In the genomic region with DNA sequence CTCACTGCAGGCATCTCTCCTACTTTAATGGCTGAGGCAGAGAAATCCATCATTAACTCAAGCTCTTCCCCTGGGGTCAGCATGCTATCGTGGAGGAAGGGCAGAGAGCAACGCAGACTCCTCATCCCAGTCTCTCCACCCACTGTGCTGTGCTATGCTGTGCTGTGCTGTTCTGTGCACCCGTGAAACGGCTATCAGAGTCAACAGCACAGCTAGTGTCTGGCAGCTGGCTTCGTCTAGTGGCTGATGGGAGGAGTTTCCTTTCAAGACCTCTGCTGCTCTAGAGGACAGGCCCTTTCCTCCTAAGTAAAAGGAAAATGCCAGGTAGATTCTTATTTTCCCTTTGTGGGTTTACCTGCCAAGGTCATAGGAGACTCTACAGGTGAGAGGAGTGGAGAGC, we compare ENCODE assay signal across 8 mouse cellular contexts. TPM values are rescaled to one million over a fixed set of nuclear protein-coding genes. Genes with fewer than 3 reads are reported as not detected.
DNase-seq lines count a peak whose midpoint lies in the region; ATAC-seq lines count a peak whose summit lies in the region.

No protein-coding gene starts in this region.

- no peaks in the 10 kb centered on the region for H3K27me3 ChIP-seq in hindbrain, embryonic 14.5 days (ENCODE audit: control insufficient read depth, insufficient read depth, low read length)
- no peaks in the 10 kb centered on the region for H3K27me3 ChIP-seq in liver, embryonic 13.5 days
- H3K27me3 ChIP-seq in midbrain, embryonic 11.5 days (ENCODE audit: control insufficient read depth, insufficient read depth, low read length), result no peaks in the 10 kb centered on the region

- ATAC-seq in hindbrain, embryonic 14.5 days (ENCODE audit: low FRiP score), result peak; percentile 49; the same call in 1 of the 2 replicates
- peak; percentile 66 for ATAC-seq in liver, embryonic 13.5 days (ENCODE audit: low read depth)
- no peak for ATAC-seq in midbrain, embryonic 11.5 days (ENCODE audit: low FRiP score)

- peaks cover 14% of the 10 kb centered on the region for H3K4me1 ChIP-seq in hindbrain, embryonic 14.5 days (replicated peaks; ENCODE audit: control insufficient read depth, insufficient read depth, low read length)
- H3K4me1 ChIP-seq in liver, embryonic 13.5 days (replicated peaks), result peaks cover 68% of the 10 kb centered on the region
- H3K4me1 ChIP-seq in midbrain, embryonic 11.5 days (ENCODE audit: control insufficient read depth, insufficient read depth, low read length), result no peaks in the 10 kb centered on the region

- no peak overlapping the region for H3K4me2 ChIP-seq in hindbrain, embryonic 14.5 days (replicated peaks)
- no peak overlapping the region for H3K4me2 ChIP-seq in liver, embryonic 13.5 days
- H3K4me2 ChIP-seq in midbrain, embryonic 11.5 days, result no peak overlapping the region

- H3K9ac ChIP-seq in hindbrain, embryonic 14.5 days, result no peak overlapping the region
- no peak overlapping the region for H3K9ac ChIP-seq in liver, embryonic 13.5 days
- H3K9ac ChIP-seq in midbrain, embryonic 11.5 days (ENCODE audit: low read length), result no peak overlapping the region

- no peak overlapping the region for H3K27ac ChIP-seq in hindbrain, embryonic 14.5 days
- H3K27ac ChIP-seq in liver, embryonic 13.5 days, result no peak overlapping the region
- no peak overlapping the region for H3K27ac ChIP-seq in midbrain, embryonic 11.5 days (ENCODE audit: low read depth, low read length)

- no peak overlapping the region for H3K4me3 ChIP-seq in hindbrain, embryonic 14.5 days (replicated peaks; ENCODE audit: low read length)
- no peak overlapping the region for H3K4me3 ChIP-seq in liver, embryonic 13.5 days (replicated peaks)
- no peak overlapping the region for H3K4me3 ChIP-seq in midbrain, embryonic 11.5 days (ENCODE audit: low read depth, low read length)

- no peaks in the 10 kb centered on the region for H3K9me3 ChIP-seq in hindbrain, embryonic 14.5 days (ENCODE audit: control insufficient read depth, low read length)
- no peaks in the 10 kb centered on the region for H3K9me3 ChIP-seq in liver, embryonic 13.5 days (replicated peaks)
- no peaks in the 10 kb centered on the region for H3K9me3 ChIP-seq in midbrain, embryonic 11.5 days (ENCODE audit: control insufficient read depth, low read length)

- DNase-seq in 416B (ENCODE audit: low read depth) (peak; percentile 45), adipocyte (ENCODE audit: low spot score) (no peak)
- DNase-seq in CD4-positive, CD25-positive, alpha-beta regulatory T cell, adult 2 months (ENCODE audit: low read depth, low spot score), result peak; percentile 65
- DNase-seq in hindbrain, embryonic 14.5 days (ENCODE audit: low spot score), result no peak
- no peak for DNase-seq in liver, embryonic 13.5 days
- DNase-seq in urinary bladder, adult 2 months (ENCODE audit: low spot score), result no peak
- no peak for DNase-seq in urinary bladder, postnatal 14 days (ENCODE audit: low spot score)
- no peak for DNase-seq in midbrain, embryonic 11.5 days (ENCODE audit: low spot score, missing footprints)

- WGBS in hindbrain, embryonic 14.5 days, result 28% methylated on average over 5 of the region's 5 CpGs
- WGBS in liver, embryonic 13.5 days (ENCODE audit: insufficient replicate concordance), result 10% methylated on average over 5 of the region's 5 CpGs
- WGBS in midbrain, embryonic 11.5 days, result 55% methylated on average over 5 of the region's 5 CpGs

- H3K36me3 ChIP-seq in hindbrain, embryonic 14.5 days (replicated peaks; ENCODE audit: control insufficient read depth, insufficient read depth), result no peaks in the 10 kb centered on the region
- H3K36me3 ChIP-seq in liver, embryonic 13.5 days, result no peaks in the 10 kb centered on the region
- H3K36me3 ChIP-seq in midbrain, embryonic 11.5 days (ENCODE audit: control insufficient read depth, insufficient read depth, low read length), result no peaks in the 10 kb centered on the region

RNA-seq across cellular contexts. Expression of a gene that starts 38.6 kb away (rescaled TPM):
- 6.4 and 8.0 TPM in 2 replicates for polyA plus RNA-seq in hindbrain, embryonic 14.5 days (2014; fragmentation: Nextera tagmentation; extraction: Ambion mirVana)
- 2.3 and 2.5 TPM in 2 replicates for polyA plus RNA-seq in liver, embryonic 13.5 days (2015; fragmentation: Nextera tagmentation; extraction: Ambion mirVana)
- polyA plus RNA-seq in urinary bladder, adult 2 months (2012; rRNA removed), result 23.2 and 31.7 TPM in 2 replicates
- polyA plus RNA-seq in midbrain, embryonic 11.5 days (2014; fragmentation: Nextera tagmentation; extraction: Ambion mirVana), result 4.7 and 5.7 TPM in 2 replicates

Comparison
In these comparisons a context has a peak if more than half of its experiments do, and no peak if none do; other contexts are left out.
1. DNase-seq: peak in 416B (single experiment) and CD4-positive, CD25-positive, alpha-beta regulatory T cell, adult 2 months (single experiment); none in hindbrain, embryonic 14.5 days (single experiment), liver, embryonic 13.5 days (single experiment), adipocyte (single experiment), urinary bladder, adult 2 months (single experiment), urinary bladder, postnatal 14 days (single experiment) and midbrain, embryonic 11.5 days (single experiment).